Comparison of ENCODE assay signal across 20 mouse cellular contexts in genomic region chr16:5524375-5524774, GRCm38 (mm10).
DNase-seq lines count a peak whose midpoint lies in the region; ATAC-seq and TF ChIP-seq lines count a peak whose summit lies in the region.
"Had no signal": no experiment of that assay in that cellular context is flagged by ENCODE, and none has a peak within 500 bp of the region (broad histone marks: within the 10 kb centered on the region; RNA-seq: fewer than 3 reads in every experiment).

No protein-coding gene starts in this region.

- WGBS in liver, adult 2 months: 82% methylated on average over 5 of the region's 5 CpGs
- 74% methylated on average over 5 of the region's 5 CpGs for WGBS in liver, embryonic 12.5 days (ENCODE audit: insufficient replicate concordance)
- 80% methylated on average over 5 of the region's 5 CpGs for WGBS in hindbrain, embryonic 14.5 days
- 82% methylated on average over 5 of the region's 5 CpGs for WGBS in neural tube, embryonic 12.5 days

- H3K4me1 ChIP-seq in liver, adult 2 months (ENCODE audit: control insufficient read depth, insufficient read depth, low read length): no peaks in the 10 kb centered on the region
- no peaks in the 10 kb centered on the region for H3K4me1 ChIP-seq in liver, embryonic 12.5 days
- peaks cover 10% of the 10 kb centered on the region; the same call in 1 of the 2 replicates for H3K4me1 ChIP-seq in hindbrain, embryonic 14.5 days (replicated peaks; ENCODE audit: control insufficient read depth, insufficient read depth, low read length)
- H3K4me1 ChIP-seq in neural tube, embryonic 12.5 days: no peaks in the 10 kb centered on the region
- H3K4me1 ChIP-seq: heart, embryonic 12.5 days; limb, embryonic 13.5 days; midbrain, embryonic 12.5 days; stomach, embryonic 15.5 days had no signal

- no peak for TF ChIP-seq POLR2A in liver, adult 2 months (IDR thresholded peaks at IDR 0.05; ENCODE audit: extremely low read depth, insufficient read depth, low read length)

- no peaks in the 10 kb centered on the region for H3K9me3 ChIP-seq in liver, embryonic 12.5 days (replicated peaks)
- H3K9me3 ChIP-seq in hindbrain, embryonic 14.5 days (ENCODE audit: control insufficient read depth, low read length): no peaks in the 10 kb centered on the region
- H3K9me3 ChIP-seq in neural tube, embryonic 12.5 days: no peaks in the 10 kb centered on the region
- H3K9me3 ChIP-seq: heart, embryonic 12.5 days; limb, embryonic 13.5 days; midbrain, embryonic 12.5 days; stomach, embryonic 15.5 days had no signal

- no peak for ATAC-seq in liver, embryonic 12.5 days
- ATAC-seq in hindbrain, embryonic 14.5 days (ENCODE audit: low FRiP score): peak; percentile 59
- ATAC-seq in neural tube, embryonic 12.5 days (ENCODE audit: low FRiP score, low read depth): peak; percentile 80; the same call in 1 of the 2 replicates
- ATAC-seq: liver, postnatal 0 days had no signal

- no peaks in the 10 kb centered on the region for H3K79me2 ChIP-seq in liver, adult 2 months (ENCODE audit: control insufficient read depth, insufficient read depth, low read length)

- DNase-seq in liver, adult 2 months (ENCODE audit: extremely low read depth, low read depth, low spot score): peak; percentile 19
- DNase-seq in hindbrain, embryonic 14.5 days (ENCODE audit: low spot score): no peak
- peak; percentile 5 to 57 for DNase-seq in kidney, adult 8-10 months
- DNase-seq in heart, postnatal 4 days: no peak
- DNase-seq in gastrocnemius, postnatal 4 days (ENCODE audit: low spot score in 2 of 2): no peak
- DNase-seq in spleen, adult 12 weeks (ENCODE audit: low spot score): no peak
- DNase-seq: adrenal gland, adult 2 months; cerebellum, adult 8-10 months; embryo, embryonic 11 days; liver, postnatal 0 days; lung, postnatal 36 days; right cerebral cortex, adult 18-20 months; spleen, adult 18-20 months had no signal

- H3K4me3 ChIP-seq in liver, adult 2 months (ENCODE audit: insufficient read depth, low read depth, low read length): no peak overlapping the region
- no peak overlapping the region for H3K4me3 ChIP-seq in liver, embryonic 12.5 days
- H3K4me3 ChIP-seq in hindbrain, embryonic 14.5 days (replicated peaks; ENCODE audit: low read length): no peak overlapping the region
- no peak overlapping the region for H3K4me3 ChIP-seq in neural tube, embryonic 12.5 days
- H3K4me3 ChIP-seq: heart, embryonic 12.5 days; limb, embryonic 13.5 days; midbrain, embryonic 12.5 days; stomach, embryonic 15.5 days had no signal

- no peaks in the 10 kb centered on the region for H3K27me3 ChIP-seq in liver, adult 2 months (ENCODE audit: control insufficient read depth, insufficient read depth, low read length)
- H3K27me3 ChIP-seq in liver, embryonic 12.5 days (replicated peaks): no peaks in the 10 kb centered on the region
- no peaks in the 10 kb centered on the region for H3K27me3 ChIP-seq in hindbrain, embryonic 14.5 days (ENCODE audit: control insufficient read depth, insufficient read depth, low read length)
- no peaks in the 10 kb centered on the region for H3K27me3 ChIP-seq in neural tube, embryonic 12.5 days (replicated peaks)
- H3K27me3 ChIP-seq: heart, embryonic 12.5 days; limb, embryonic 13.5 days; midbrain, embryonic 12.5 days; stomach, embryonic 15.5 days had no signal

- H3K9ac ChIP-seq in liver, adult 2 months (ENCODE audit: low read depth, low read length): no peak overlapping the region
- H3K9ac ChIP-seq in liver, embryonic 12.5 days: no peak overlapping the region
- H3K9ac ChIP-seq in hindbrain, embryonic 14.5 days: no peak overlapping the region
- H3K9ac ChIP-seq in neural tube, embryonic 12.5 days: no peak overlapping the region
- H3K9ac ChIP-seq: heart, embryonic 12.5 days; limb, embryonic 13.5 days; liver, postnatal 0 days; midbrain, embryonic 12.5 days; stomach, embryonic 15.5 days had no signal

- TF ChIP-seq CTCF in liver, adult 2 months (IDR thresholded peaks at IDR 0.05; ENCODE audit: low read depth, low read length): no peak

- H3K27ac ChIP-seq in liver, adult 2 months (replicated peaks; ENCODE audit: insufficient read depth, low read depth, low read length): no peak overlapping the region
- no peak overlapping the region for H3K27ac ChIP-seq in liver, embryonic 12.5 days
- peak overlapping the region; percentile 75 for H3K27ac ChIP-seq in hindbrain, embryonic 14.5 days
- no peak overlapping the region for H3K27ac ChIP-seq in neural tube, embryonic 12.5 days
- H3K27ac ChIP-seq: limb, embryonic 13.5 days; midbrain, embryonic 12.5 days; stomach, embryonic 15.5 days had no signal

- no peaks in the 10 kb centered on the region for H3K36me3 ChIP-seq in liver, adult 2 months (ENCODE audit: control insufficient read depth, insufficient read depth, low read length)
- no peaks in the 10 kb centered on the region for H3K36me3 ChIP-seq in liver, embryonic 12.5 days
- H3K36me3 ChIP-seq in hindbrain, embryonic 14.5 days (replicated peaks; ENCODE audit: control insufficient read depth, insufficient read depth): no peaks in the 10 kb centered on the region
- H3K36me3 ChIP-seq in neural tube, embryonic 12.5 days: no peaks in the 10 kb centered on the region
- H3K36me3 ChIP-seq: G1E; heart, embryonic 12.5 days; limb, embryonic 13.5 days; midbrain, embryonic 12.5 days; stomach, embryonic 15.5 days had no signal

- H3K4me2 ChIP-seq in liver, embryonic 12.5 days: no peak overlapping the region
- H3K4me2 ChIP-seq in hindbrain, embryonic 14.5 days (replicated peaks): no peak overlapping the region
- H3K4me2 ChIP-seq in neural tube, embryonic 12.5 days (replicated peaks): no peak overlapping the region
- H3K4me2 ChIP-seq: heart, embryonic 12.5 days; limb, embryonic 13.5 days; midbrain, embryonic 12.5 days; stomach, embryonic 15.5 days had no signal

Comparison
In these comparisons a context has a peak if more than half of its experiments do, and no peak if none do; other contexts are left out.
1. DNase-seq: peak in liver, adult 2 months (single experiment) and kidney, adult 8-10 months (2 of 2); none in hindbrain, embryonic 14.5 days (single experiment), heart, postnatal 4 days (single experiment), gastrocnemius, postnatal 4 days (0 of 2) and spleen, adult 12 weeks (single experiment).